Mouse (Mus musculus): ENCODE measurements around the gene Gpbar1.
"Not testable (repeated sequence)": the region's sequence is repeated elsewhere in the genome, so short reads cannot be mapped to it uniquely, and the experiment has no call there.

The Gpbar1 gene

GRCm38 (mm10) chr1:74326916-74327315 lies 48.6 kb downstream of the Gpbar1 start:
- not testable (repeated sequence) for DNase-seq (ENCODE audit: low read depth)
